Mouse (Mus musculus) frontal cortex, postnatal 14 days (tissue): ENCODE measurements around the gene Slc13a3.
A peak's percentile ranks its signal among the peaks of the same experiment; 100 is the strongest.

ENCODE experiments used
- DNase-seq, 2 experiments: peaks; one replicate each; pipeline ENCODE4 v3.0.0; 2022; ENCODE audit warnings: low spot score in 2 of 2

The Slc13a3 gene

DNA sequence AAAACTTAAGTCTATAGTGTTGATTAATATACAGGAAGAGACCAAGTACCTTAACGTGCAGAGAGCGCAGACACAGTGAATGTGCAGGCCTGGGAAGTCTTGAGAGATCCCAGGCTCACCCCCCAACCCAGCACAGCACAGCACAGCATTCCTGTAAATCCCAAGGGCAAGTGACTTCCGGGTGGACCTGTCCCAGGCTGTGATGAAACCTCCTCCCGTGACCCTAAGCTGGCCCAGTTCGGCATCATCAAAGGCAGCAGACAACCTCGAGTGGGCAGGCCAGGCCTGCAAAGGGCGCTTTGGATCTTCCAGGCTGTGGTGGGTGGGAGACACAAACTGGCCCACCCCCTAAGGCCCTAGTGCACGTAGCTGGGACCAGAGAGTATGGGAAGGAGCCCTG lies 9.0 kb upstream of the Slc13a3 start:
- DNase-seq: no peak

DNA sequence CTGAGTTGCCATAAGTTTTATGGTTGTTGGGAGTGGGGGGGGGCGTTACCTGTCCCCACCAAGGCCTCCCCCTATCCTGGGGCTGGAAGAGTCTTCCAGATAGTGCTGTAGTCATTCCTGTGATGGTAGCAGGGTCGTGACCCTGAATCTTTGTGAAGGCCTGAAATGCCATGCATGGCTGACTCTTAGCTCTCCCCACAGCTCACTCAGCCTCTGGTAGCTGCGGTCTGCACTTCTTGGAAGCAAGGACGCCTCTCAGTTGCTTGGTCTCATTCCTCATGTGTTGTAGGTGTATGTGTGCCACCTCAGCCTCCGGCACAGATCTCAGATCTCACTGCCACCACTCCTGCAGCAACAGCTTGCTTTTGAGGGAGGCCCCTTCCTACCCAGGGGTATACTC lies 2.8 kb upstream of the Slc13a3 start:
- DNase-seq: no peak

DNA sequence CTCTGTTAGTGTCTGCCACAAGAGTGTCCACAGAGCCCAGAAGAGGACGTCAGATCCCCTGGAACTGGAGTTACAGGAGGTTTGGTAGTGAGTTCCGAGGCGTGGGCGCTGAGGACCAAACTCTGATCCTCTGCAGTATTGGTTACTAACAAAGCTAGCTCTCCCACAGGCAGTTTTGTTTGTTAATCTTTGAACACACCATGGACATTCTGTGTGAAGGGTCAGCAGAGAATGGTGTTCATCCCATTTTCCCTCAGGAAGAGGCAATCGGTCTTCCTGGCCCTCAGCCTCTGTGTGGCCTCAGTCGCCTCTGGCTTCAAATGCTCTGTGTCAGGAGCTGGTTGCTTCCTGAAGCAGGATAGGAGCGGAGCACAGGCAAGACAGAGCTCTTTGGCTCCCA lies 2.4 kb upstream of the Slc13a3 start:
- DNase-seq: no peak

DNA sequence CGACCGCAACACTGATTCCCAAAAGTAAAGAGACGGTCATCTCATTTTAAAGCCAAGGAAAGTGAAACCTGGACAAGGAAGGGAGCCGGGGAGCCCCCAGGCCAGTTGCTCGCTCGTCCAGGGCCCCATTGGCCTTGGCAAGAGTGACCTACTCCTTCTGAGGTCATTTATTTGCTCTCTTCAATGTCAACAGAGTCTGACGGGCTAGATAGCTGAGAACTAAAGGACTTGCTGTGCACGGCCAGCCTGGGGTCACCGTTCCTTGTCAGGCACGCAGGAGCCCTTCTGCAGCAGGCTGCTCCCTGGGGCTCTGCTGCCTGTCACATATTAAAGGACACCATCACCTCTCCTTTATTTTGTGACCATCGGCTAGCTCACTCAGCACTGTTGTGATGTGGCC lies 1.1 kb downstream of the Slc13a3 start:
- no peak for DNase-seq

DNA sequence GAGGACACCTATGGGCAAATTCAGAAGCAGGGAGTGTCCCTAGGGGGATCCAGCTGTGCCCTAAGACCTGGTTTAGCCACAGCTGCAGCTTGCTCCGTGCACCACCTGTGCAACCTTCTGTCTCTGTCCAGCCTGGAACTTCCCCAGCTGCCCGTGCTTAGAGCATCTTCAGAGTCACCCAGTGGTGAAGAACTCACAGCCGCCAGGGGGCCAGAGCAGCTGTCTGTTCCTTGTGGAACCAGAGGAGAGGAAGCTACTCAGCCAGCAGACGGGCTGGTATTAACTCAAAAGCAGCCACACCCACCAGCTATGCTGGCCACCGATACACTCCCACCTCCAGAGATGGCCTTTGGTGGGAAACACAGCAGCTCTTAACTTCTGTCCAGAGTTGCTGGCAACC lies 2.9 kb downstream of the Slc13a3 start:
- DNase-seq: no peak

DNA sequence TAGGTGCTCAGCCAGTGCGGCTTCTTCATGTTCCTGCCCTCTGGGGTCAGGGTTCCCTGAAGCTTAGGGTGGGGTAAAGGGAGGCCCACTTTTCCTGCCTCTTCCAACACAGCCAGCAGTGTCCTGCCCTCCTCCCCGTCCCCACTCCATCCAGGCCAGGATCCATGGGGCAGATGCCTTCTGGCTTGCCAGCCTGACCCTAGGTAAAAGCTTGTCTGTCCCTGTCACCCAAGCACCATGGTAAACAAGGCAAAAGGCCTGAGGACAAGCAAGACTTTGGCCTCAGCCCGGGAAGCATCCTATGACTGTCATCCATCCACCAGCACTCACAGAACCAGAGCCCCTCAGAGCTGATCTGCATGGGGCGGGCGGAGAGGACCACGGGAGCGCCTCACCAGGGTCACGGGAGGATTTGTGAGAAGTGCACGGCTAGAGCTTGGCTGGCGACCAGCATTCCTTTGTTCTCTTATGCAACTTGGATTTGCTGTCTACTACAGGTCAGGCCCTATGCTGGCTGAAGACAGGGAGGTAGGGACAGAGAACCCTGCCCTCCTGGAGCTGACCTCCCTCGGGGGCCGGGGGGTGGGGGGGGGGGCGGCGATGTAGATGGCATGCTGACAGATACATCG lies 5.1 kb downstream of the Slc13a3 start:
- DNase-seq: no peak

DNA sequence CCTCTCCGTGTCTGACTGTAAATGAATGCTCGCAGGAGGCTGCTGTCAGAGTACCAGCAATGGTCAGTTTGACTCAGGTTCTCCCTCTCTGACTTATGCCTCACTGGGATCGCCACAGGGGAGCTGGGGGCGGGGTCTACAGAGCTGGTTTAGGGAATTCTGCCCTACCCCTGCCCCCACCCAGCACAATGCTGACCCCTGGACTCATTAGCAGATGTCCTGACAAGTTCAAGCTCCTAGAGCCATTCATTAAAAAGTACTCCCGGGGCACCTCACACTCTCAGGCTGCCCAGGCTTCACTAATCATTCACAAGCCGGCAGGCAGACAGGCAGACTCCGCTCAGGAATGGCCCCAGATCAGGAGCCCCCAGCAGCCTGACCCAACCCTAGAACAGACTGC lies 13.4 kb downstream of the Slc13a3 start:
- DNase-seq: no peak

DNA sequence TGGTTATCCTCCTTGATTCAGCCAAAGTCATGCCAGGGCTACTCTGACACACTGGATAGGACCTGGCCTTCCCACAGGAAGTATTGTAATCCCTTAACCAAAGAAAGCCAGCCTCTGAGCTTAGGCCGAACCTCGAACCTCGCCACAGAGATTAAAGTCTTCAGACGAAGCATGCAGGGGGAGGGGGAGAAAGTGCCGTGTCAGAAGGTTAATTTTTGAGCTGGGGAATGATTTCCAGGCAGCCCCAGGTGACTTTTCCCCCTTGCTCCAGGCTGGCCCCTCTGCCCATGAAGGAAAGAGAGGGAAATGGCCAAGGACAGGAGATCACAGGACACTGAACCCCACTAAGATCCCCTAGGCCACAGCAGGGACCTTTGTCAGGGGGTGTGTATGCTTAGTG lies 14.8 kb downstream of the Slc13a3 start:
- no peak for DNase-seq

DNA sequence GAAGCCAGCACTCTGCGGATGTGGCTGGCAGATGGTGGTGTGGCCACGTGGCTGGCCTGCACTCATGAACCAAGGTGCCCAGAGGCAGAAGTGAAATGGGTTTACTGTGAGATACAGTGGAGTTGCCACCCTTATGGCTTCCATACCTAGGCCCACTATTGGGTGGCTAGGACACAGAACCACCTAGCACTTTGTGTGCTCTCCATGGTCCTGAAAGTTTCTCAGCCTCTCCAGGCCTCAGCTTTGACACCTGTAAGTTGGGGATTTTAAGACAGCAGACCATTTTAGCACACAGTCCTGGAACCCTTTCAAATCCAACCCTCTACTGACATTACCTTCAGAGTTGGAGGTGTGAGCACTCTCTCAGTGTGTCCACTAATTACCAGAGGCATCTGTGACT lies 16.3 kb downstream of the Slc13a3 start:
- DNase-seq: no peak

DNA sequence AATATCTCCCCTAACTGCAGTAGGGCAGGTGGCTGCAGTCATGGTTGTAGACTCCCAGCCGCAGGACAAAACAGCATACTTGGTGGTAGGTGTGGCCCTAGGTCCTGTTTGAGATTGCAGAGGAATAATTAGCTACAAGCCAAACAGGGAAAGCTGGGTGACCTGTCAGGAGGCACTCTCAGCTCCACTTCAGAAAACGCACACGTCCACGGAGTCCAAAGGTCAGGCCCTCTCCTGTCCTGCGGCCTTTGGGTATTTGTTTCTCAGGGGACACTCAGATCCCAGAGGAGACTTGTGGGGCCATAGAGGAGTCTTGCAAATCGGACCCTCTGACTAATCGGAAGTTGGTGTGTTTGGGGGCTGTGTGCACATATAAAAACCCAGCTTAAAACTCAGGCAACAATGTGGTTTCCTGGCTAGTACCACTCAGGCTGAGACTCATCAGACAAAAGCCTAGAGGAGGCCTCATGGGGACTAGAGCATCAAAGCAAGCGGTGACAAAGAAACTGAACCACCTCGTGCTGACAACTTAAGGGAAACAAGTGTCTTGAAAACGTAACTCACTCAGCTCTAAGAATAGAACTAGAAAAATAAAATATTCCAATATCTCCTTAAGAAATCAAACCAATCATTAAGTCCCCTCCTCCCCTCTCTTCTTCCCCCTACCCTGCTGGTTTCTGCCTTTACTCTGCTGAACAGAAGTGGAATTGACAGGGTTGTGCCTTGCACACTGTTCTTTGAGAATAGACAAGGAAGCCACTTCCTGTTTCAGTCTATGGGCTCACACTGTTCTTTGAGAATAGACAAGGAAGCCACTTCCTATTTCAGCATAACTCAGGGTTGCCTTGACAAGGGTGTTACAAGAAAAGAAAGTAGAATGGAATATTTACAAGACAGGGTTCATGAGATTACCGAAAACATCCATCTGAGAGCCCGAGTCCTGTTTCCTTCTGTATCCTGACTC lies 20.0 kb downstream of the Slc13a3 start:
- no peak for DNase-seq

DNA sequence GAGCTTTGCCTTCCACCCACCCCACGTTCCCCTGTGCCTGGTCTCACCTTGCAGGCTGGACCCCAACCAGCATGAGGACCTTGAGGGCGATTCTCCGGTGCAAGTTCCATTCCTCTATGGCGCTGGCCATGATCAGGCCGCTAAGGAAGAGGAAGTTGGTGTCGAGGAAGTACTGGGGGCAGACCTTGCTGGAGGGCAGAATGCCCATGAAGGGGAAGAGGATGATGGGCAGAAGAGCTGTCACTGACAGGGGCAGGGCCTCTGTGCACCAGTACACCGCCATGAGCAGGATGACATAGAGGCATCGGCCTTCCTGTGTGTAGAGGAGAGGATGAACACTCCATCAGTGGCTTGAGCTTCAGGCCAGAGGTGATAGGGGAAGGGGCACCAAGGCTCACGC lies 24.6 kb downstream of the Slc13a3 start:
- DNase-seq: no peak

DNA sequence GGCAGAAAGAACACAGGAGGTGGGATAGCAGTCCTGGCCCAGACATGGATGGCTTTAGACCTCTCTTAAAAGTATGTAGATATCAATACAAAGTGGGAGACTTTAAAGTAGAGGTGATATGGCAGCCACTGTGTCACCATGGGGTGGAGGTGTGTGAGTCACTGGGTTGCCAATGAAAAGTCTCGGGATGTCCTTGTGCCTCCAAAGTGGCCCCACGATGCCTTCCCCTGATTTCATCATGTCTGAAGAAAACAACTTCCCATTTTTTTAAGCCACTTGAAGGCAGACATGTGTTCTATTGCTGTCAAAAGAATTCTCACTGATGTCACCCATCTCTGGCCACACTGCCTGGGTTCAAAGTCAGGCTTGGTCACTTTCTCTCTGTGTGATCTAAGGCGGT lies 28.2 kb downstream of the Slc13a3 start:
- DNase-seq: no peak

DNA sequence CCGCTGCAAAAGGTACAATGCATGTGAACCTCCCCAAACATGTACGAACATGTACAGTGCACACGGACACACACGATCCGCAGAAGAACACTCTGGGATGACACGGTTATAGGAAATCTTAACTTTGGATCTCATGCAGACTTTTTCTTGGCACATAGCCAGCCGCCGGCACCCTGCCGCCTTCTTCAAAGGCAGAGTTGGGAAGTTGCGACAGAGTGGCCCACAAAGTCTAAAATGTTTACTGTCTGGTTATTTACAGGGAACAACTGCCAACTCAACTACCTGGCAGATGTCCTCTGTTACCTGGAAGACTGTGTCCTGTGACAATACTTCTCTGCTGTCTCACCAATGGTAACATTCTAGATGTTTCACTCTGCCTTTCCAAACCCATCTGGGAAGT lies 30.0 kb downstream of the Slc13a3 start:
- DNase-seq: no peak

DNA sequence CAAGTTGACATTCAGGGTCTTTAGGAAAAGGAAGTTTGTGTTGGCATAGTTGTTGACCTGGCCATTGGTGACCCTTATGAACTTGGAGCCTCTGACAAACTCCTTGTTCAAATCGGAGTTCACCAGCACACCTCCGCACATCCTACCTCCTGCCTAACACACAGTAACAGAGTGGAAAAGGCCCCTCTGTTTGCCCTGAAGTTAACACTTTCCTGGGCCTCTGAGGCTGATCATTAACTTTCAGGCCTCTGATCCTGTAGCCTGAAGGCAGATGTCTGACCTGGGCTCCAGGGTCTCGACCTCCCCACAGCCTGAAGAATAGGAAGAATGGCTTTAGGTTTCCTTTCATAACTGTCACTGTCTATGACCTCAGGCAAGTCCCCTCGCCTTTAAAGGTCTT lies 31.4 kb downstream of the Slc13a3 start:
- DNase-seq: no peak

DNA sequence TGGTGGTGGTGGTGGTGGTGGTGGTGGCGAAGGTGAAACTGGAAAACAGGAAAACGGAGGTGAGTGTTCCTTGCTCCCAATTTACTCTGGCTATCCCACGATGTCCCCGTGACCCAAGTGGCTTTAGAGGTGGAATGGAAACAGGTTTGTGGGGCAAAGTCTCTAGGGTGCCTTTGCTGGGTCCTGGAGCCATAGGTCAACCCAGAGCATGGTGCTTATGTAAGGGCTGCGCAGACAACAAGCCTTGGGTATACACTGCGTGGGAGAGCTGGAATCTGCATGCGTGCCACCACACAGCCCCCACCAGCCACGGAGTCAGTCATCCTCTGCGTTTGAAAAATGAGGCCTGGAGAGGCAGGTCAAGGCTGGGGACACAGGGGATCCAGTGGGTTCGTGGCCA lies 33.4 kb downstream of the Slc13a3 start:
- no peak for DNase-seq

DNA sequence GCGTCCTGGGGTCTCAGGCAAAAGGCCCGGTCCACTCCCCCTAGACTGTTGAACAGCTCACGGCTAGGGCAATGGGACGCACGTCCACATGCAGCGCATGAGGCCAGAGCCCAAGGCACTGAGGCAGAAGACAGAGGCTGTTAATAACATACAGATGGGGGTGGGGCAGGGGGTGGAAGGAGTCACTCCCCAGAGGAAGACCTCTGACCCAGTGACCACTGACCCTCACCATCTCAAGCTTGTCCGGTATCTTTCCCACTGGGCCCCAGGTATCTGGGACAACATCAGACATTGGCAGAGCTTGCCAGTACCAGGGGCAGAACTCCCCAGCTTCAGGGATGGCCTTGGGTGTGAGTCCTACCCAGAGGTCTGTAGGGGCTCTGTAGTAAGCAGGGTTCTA lies 34.1 kb downstream of the Slc13a3 start:
- no peak for DNase-seq

DNA sequence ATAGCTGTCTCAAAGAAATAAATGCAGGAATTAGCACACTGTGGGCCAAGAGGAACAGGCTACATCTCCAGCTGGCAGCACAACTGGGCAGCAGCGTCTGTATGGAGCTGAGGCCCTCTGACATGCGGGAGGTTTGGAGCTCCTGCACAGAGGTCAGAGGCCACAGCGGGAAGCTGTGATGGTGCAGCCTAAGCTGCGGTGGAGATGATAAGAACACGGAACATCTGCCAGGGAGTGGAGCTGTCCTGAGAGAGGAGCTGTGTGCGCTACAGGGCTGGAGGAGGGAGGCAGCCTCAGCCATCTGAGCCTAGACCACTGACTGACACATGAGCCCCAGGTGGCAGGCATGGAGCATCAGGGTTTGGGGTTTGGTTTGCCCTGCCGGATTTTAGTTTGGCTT lies 44.3 kb downstream of the Slc13a3 start:
- no peak for DNase-seq

DNA sequence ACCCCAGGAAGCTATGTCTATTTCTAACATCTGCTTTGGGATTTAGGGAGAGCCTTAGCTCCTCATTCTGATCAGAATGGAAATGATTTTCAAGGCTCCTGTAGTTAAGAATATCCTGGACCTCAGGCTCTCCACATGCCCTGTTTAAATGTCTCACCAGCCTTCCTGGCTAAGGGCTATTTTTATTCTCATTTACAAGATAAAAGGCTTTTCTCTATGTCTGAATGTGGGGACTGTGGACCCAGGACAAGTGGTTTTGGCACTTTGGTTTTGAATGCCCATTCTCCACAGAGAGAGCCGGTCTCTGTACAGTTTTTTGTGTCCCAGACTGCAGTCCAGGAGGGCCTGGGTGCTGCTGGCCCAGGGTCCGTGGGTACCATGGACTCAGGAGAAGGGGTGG lies 52.8 kb downstream of the Slc13a3 start:
- DNase-seq: no peak

DNA sequence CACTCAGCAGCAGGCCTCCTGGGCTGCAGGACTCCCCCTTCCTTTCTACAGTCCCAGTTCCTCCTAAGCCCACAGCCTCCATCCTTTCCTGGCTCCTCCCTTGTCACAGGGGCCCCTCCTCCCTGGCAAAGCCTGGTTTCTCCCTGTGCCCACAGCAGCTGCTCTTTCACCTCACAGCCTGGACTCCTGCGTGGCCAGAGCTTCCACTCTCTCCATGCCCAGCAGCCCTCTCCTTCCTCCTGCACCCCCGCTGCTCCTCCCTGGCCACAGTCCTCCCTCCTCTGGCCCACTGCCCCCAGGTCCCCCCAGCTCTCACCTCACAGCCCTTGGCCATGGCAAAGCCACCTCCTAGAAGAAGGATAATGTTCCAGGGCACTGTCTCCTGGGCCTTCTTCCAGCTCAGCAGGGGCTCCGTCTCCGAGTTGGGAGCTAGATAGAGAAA lies 53.3 kb downstream of the Slc13a3 start:
- no peak for DNase-seq

DNA sequence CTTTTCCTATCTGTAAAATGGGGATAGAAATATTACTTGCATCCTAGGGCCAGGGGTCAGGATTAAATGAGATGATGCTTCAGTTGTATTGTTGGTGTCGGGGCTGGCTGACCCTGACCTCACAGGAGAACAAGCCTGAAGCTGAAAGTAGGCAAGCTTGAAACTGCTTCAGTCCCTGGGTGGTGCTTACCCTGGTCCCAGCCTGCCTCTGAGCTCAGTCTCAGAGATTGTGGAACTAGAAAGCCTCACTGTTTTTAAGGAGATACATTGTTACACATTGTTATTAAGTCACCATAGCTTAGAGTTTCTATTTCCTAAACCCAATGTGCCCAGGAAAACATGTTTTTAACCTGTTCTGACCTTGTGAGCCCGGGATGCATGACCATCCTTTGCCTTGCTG lies 54.5 kb downstream of the Slc13a3 start:
- DNase-seq: no peak

DNA sequence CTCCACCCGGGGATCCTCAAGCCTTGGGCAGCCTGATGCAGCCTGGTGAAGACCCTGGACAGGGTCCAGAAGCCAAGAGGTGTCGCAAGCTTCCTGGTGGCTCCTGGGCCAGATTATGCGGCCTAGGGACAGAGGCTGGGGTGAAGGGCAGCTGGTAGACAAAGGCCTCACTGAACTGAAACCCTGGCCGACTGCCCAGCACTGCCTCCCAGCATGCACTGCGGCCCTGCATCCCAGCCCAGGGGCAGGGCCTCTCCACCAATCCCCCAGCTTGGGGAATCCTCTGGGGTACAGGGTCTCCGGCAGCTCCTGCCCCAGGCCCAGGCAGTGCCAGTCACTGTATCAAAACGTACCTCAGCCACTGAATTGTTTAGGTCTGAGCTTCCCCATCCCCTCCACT lies 55.7 kb downstream of the Slc13a3 start:
- DNase-seq: peak; percentile 56 to 59

DNA sequence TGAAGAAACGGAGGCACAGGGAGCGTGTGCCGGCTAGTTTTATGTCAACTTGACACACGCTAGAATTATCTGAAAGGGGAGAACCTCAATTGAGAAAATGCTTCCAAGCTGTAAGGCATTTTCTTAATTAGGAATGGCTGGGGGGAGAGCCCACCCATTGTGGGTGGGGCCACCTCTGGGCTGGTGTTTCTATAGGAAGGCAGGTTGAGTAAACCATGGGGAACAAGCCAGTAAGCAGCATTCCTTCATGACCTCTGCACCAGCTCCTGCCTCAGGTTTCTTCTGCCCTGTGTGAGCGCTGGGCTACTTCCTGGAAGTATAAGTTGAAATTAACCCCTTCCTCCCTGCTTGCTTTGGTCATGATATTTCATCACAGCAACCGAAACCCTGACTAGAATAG lies 57.2 kb downstream of the Slc13a3 start:
- no peak for DNase-seq

DNA sequence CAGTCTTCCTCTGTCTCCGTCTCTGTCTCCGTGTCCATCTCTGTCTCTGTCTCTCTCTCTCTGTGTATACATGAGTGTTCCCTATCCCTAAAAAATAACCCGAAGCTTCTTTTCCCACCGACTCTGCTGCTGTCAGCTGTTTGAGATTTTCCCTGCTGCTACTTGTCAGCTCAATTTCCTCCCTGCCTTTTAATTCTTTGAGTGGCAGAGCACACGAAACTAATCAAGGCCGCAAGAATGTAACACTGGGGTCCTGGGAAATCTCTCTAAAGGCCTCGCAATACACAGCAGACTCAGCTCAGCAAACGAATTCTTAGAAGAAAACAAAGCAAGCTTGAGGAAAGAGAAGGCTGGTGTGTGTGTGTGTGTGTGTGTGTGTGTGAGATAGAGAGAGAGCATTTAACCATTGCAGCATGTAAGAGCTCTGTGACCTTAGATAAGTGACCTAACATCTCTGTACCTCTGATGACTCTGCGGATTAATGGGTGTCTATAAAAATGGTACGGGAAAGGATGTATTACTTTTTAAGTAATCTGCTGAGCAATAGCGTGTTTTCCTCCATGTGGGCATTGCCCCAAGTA lies 57.8 kb downstream of the Slc13a3 start:
- DNase-seq: no peak
